8 mouse cellular contexts compared by ENCODE assay signal in the genomic region with DNA sequence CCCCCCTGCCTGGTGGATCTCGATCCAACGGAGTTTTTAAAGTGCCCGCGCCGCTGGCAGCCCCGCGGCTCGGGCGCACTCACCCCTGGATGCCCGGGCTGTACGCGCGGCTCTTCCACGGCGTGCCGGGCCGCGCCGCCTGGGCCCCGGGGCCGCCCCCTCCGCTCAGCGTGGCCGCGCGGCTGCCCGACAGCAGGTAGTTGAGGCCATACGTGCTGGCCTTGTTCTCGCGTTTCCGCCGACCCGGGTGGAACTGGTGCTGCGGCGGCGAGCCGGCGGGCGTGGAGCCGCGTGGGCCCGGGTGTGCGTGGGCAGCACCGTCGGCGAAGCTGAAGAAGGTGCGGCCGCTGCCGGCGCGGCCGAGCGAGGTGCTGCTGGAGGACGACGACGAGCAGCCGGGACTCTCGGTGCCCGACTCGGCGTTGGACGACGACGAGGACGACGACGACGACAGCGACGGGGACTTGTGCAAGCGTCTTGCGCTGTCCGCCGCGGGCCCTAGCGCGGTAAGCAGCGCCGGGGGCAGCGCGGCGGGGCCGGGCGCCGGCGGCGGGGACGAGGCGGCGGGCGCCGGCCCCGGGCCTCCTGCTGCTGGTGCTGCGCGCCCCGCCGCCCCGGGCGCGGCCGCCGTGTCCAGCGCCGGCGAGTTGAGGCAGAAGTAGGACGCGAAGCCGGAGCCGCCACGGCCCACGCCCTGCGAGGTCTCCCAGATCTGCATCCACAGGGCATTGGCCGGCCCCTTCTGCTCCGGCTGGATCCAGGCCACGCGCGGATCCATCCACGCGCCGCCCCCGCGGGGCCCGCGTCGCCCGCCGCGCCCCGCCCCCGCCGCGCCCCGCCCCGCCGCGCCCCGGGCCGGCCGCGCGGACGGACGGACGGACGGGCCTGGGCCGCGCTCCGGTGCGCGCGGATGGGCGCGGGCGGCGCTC. TPM values are rescaled to one million over a fixed set of nuclear protein-coding genes. Genes with fewer than 3 reads are reported as not detected.
DNase-seq lines count a peak whose midpoint lies in the region; ATAC-seq and TF ChIP-seq lines count a peak whose summit lies in the region.

A gene (plus strand): TSS at position 342 of the 929 bp plus-strand sequence.

- H3K4me3 ChIP-seq in bone marrow macrophage, adult 2 months (ENCODE audit: insufficient read depth, low read length) = peak within 1 kb of the TSS; percentile 89
- H3K4me3 ChIP-seq in heart, embryonic 14.5 days (ENCODE audit: control insufficient read depth in 1 of 2, insufficient read depth in 1 of 2, low read depth in 1 of 2, low read length in 2 of 2) = peak within 1 kb of the TSS; percentile 63 to 97
- peak within 1 kb of the TSS; percentile 89 for H3K4me3 ChIP-seq in kidney, postnatal 0 days (replicated peaks; ENCODE audit: low read depth, low read length)
- H3K4me3 ChIP-seq in liver, embryonic 14.5 days (ENCODE audit: insufficient read depth in 1 of 2, low read depth in 2 of 2, low read length in 2 of 2) = peak within 1 kb of the TSS; percentile 85 to 96

- peak; percentile 30 for ATAC-seq in erythroid progenitor cell, adult 5-6 weeks (replicated peaks; ENCODE audit: low FRiP score, poor library complexity, severe bottlenecking)
- ATAC-seq in heart, embryonic 14.5 days (ENCODE audit: insufficient number of reproducible peaks, insufficient read depth, low FRiP score, low read depth) = peak; percentile 9; the same call in 1 of the 2 replicates
- no peak; the same call in 1 of the 2 replicates for ATAC-seq in kidney, postnatal 0 days (replicated peaks; ENCODE audit: low FRiP score, low read depth)
- peak; percentile 54 for ATAC-seq in liver, embryonic 14.5 days (ENCODE audit: insufficient read depth)

- H3K36me3 ChIP-seq in heart, embryonic 14.5 days (ENCODE audit: control insufficient read depth, insufficient read depth, low read length) = peaks cover 6% of the 10 kb centered on the region; the same call in 1 of the 2 replicates
- no peaks in the 10 kb centered on the region for H3K36me3 ChIP-seq in kidney, postnatal 0 days (ENCODE audit: insufficient read depth, low read length)
- no peaks in the 10 kb centered on the region; the same call in 1 of the 2 replicates for H3K36me3 ChIP-seq in liver, embryonic 14.5 days (replicated peaks; ENCODE audit: control insufficient read depth, insufficient read depth, low read depth)

- peak; percentile 64 for DNase-seq in CD4-positive, CD25-positive, alpha-beta regulatory T cell, adult 2 months (ENCODE audit: low read depth, low spot score)
- DNase-seq in kidney, postnatal 0 days (ENCODE audit: low spot score) = no peak
- DNase-seq in liver, embryonic 14.5 days (ENCODE audit: low read depth in 3 of 3, low spot score in 3 of 3) = no peak
- DNase-seq in natural killer cell, adult 2 months (ENCODE audit: low spot score in 2 of 2) = peak; percentile 15 to 24
- peak; percentile 79 for DNase-seq in testis, postnatal 10 days (ENCODE audit: low spot score)

- peak within 1 kb of the TSS; percentile 58 for H3K27ac ChIP-seq in bone marrow macrophage, adult 2 months (ENCODE audit: insufficient read depth, low read depth, low read length)
- peak within 1 kb of the TSS; percentile 84 to 97 for H3K27ac ChIP-seq in heart, embryonic 14.5 days (replicated peaks in 1 of 2; ENCODE audit: control insufficient read depth in 1 of 2, insufficient read depth in 1 of 2, low read depth in 2 of 2, low read length in 2 of 2)
- peak within 1 kb of the TSS; percentile 93 for H3K27ac ChIP-seq in kidney, postnatal 0 days
- H3K27ac ChIP-seq in liver, embryonic 14.5 days = peak within 1 kb of the TSS; percentile 64

- H3K27me3 ChIP-seq in heart, embryonic 14.5 days (ENCODE audit: control insufficient read depth, insufficient read depth, low read length) = no peaks in the 10 kb centered on the region
- H3K27me3 ChIP-seq in kidney, postnatal 0 days (ENCODE audit: insufficient read depth, low read length) = no peaks in the 10 kb centered on the region
- no peaks in the 10 kb centered on the region for H3K27me3 ChIP-seq in liver, embryonic 14.5 days (ENCODE audit: control insufficient read depth, insufficient read depth, low read length)

- H3K4me2 ChIP-seq in heart, embryonic 14.5 days (ENCODE audit: low read length) = peak within 1 kb of the TSS; percentile 76
- peak within 1 kb of the TSS; percentile 96 for H3K4me2 ChIP-seq in kidney, postnatal 0 days (ENCODE audit: low read length)
- H3K4me2 ChIP-seq in liver, embryonic 14.5 days (ENCODE audit: low read depth) = peak within 1 kb of the TSS; percentile 99

- TF ChIP-seq EP300 in liver, embryonic 14.5 days (IDR thresholded peaks at IDR 0.05; ENCODE audit: low read depth) = no peak

- TF ChIP-seq CTCF in bone marrow macrophage, adult 2 months (IDR thresholded peaks at IDR 0.05; ENCODE audit: low read depth, low read length) = no peak
- TF ChIP-seq CTCF in kidney, postnatal 0 days (IDR thresholded peaks at IDR 0.05; ENCODE audit: low read depth) = no peak
- no peak for TF ChIP-seq CTCF in liver, embryonic 14.5 days (IDR thresholded peaks at IDR 0.05; ENCODE audit: low read depth)

- H3K4me1 ChIP-seq in bone marrow macrophage, adult 2 months (ENCODE audit: control insufficient read depth, insufficient read depth, low read length) = peaks cover 27% of the 10 kb centered on the region
- H3K4me1 ChIP-seq in heart, embryonic 14.5 days (ENCODE audit: control insufficient read depth in 2 of 2, insufficient read depth in 2 of 2, low read length in 2 of 2) = peaks cover 25 to 47% of the 10 kb centered on the region in 2 experiments
- H3K4me1 ChIP-seq in kidney, postnatal 0 days (replicated peaks; ENCODE audit: insufficient read depth, low read length) = peaks cover 19% of the 10 kb centered on the region
- peaks cover 15 to 29% of the 10 kb centered on the region in 2 experiments for H3K4me1 ChIP-seq in liver, embryonic 14.5 days (replicated peaks; ENCODE audit: control insufficient read depth in 2 of 2, insufficient read depth in 2 of 2, low read length in 1 of 2)

- H3K9ac ChIP-seq in heart, embryonic 14.5 days (ENCODE audit: low read length) = peak within 1 kb of the TSS; percentile 92
- H3K9ac ChIP-seq in kidney, postnatal 0 days (ENCODE audit: low read depth, low read length) = peak within 1 kb of the TSS; percentile 92
- peak within 1 kb of the TSS; percentile 89 for H3K9ac ChIP-seq in liver, embryonic 14.5 days (replicated peaks)

- WGBS in heart, embryonic 14.5 days = under 1% methylated on average over 125 of the region's 155 CpGs
- WGBS in kidney, postnatal 0 days = under 1% methylated on average over 126 of the region's 155 CpGs
- under 1% methylated on average over 141 of the region's 155 CpGs for WGBS in liver, embryonic 14.5 days (ENCODE audit: insufficient replicate concordance)

- no peaks in the 10 kb centered on the region for H3K9me3 ChIP-seq in heart, embryonic 14.5 days (ENCODE audit: control insufficient read depth, low read length)
- H3K9me3 ChIP-seq in kidney, postnatal 0 days (replicated peaks; ENCODE audit: low read length) = no peaks in the 10 kb centered on the region
- H3K9me3 ChIP-seq in liver, embryonic 14.5 days (ENCODE audit: control insufficient read depth, low read length) = no peaks in the 10 kb centered on the region

- no peak for TF ChIP-seq POLR2A in bone marrow macrophage, adult 2 months (IDR thresholded peaks at IDR 0.05; ENCODE audit: borderline replicate concordance, low read depth, low read length)

RNA-seq across cellular contexts. Expression of the gene that starts here (rescaled TPM):
- polyA plus RNA-seq in bone marrow macrophage, adult 2 months (2012; ENCODE audit: insufficient read depth, insufficient read length, missing spikeins) = 27.7 and 33.6 TPM in 2 replicates
- total RNA-seq in erythroid progenitor cell, adult 5-6 weeks (2015; ENCODE audit: low replicate concordance) = 21.8 and 22.3 TPM in 2 replicates
- 28.1 and 33.8 TPM in 2 replicates for total RNA-seq in erythroid progenitor cell, adult 5-6 weeks (2017; ENCODE audit: low replicate concordance)
- 61.3 and 64.2 TPM in 2 replicates for polyA plus RNA-seq in heart, embryonic 14.5 days (2014; fragmentation: Nextera tagmentation; extraction: Ambion mirVana)
- polyA plus RNA-seq in kidney, postnatal 0 days (2015; fragmentation: Nextera tagmentation; extraction: Ambion mirVana) = 82.0 and 86.6 TPM in 2 replicates
- 39.7 and 58.7 TPM in 2 replicates for polyA plus RNA-seq in liver, embryonic 14.5 days (2012; rRNA removed)
- 88.8 and 98.1 TPM in 2 replicates for polyA plus RNA-seq in liver, embryonic 14.5 days (2014; fragmentation: Nextera tagmentation; extraction: Ambion mirVana)

Comparison
In these comparisons a context has a peak if more than half of its experiments do, and no peak if none do; other contexts are left out.
1. DNase-seq: peak in CD4-positive, CD25-positive, alpha-beta regulatory T cell, adult 2 months (single experiment), natural killer cell, adult 2 months (2 of 2) and testis, postnatal 10 days (single experiment); none in kidney, postnatal 0 days (single experiment) and liver, embryonic 14.5 days (0 of 3).
2. Peak in every context shown above with its lines, with median percentiles within 50 percentile points of each other: H3K27ac ChIP-seq, H3K4me3 ChIP-seq, H3K4me2 ChIP-seq and H3K9ac ChIP-seq.